Mouse (Mus musculus) heart, adult 9 months (tissue): Measurements from ENCODE around the gene Rdh14.

Source experiments
- DNase-seq, 2 experiments: peaks; one replicate each; pipeline ENCODE4 v3.0.0; 2022; ENCODE audit warnings: low spot score in 2 of 2

Rdh14 gene

GRCm38 (mm10) chr12:10390671-10391441 is at the start of gene Rdh14:
Gene Rdh14, plus strand, starts transcription at chr12:10390772.
- peak; percentile 95 to 97 for DNase-seq

GRCm38 (mm10) chr12:10350706-10351105 is 39.9 kb upstream of the Rdh14 start:
- DNase-seq: peak; percentile 4 to 11

GRCm38 (mm10) chr12:10357756-10358155 is 32.8 kb upstream of the Rdh14 start:
- DNase-seq: no peak

- DNase-seq: no peak
Observed at GRCm38 (mm10) chr12:10369673-10370072, 20.9 kb upstream of the Rdh14 start, which contains the start of gene Nt5c1b. Gene Nt5c1b, plus strand, starts transcription at chr12:10369973.

- DNase-seq: no peak
Observed at GRCm38 (mm10) chr12:10400788-10401187, 10.2 kb downstream of the Rdh14 start.

GRCm38 (mm10) chr12:10402421-10403115 is 12.0 kb downstream of the Rdh14 start:
- no peak for DNase-seq

GRCm38 (mm10) chr12:10410511-10411179 is 20.1 kb downstream of the Rdh14 start:
- DNase-seq: no peak

- DNase-seq: no peak
Observed at GRCm38 (mm10) chr12:10411453-10411852, 20.9 kb downstream of the Rdh14 start.

- DNase-seq: no peak
Observed at GRCm38 (mm10) chr12:10422347-10422746, 31.8 kb downstream of the Rdh14 start.

- no peak for DNase-seq
Observed at GRCm38 (mm10) chr12:10425982-10426863, 35.7 kb downstream of the Rdh14 start.

GRCm38 (mm10) chr12:10430999-10431398 is 40.4 kb downstream of the Rdh14 start:
- no peak for DNase-seq

- DNase-seq: peak; percentile 37 to 72
Observed at GRCm38 (mm10) chr12:10438054-10439001, 47.8 kb downstream of the Rdh14 start.

- DNase-seq: peak; percentile 43 to 46
Observed at GRCm38 (mm10) chr12:10439483-10440235, 49.1 kb downstream of the Rdh14 start.
